Mouse (Mus musculus) heart, adult 2 months (tissue): ENCODE data around the gene Cpt1b. TPM values are rescaled to one million over a fixed set of nuclear protein-coding genes. Genes with fewer than 3 reads are reported as not detected.

Source experiments
- DNase-seq, 2 experiments: peaks; one replicate each; pipeline ENCODE4 v3.0.0; 2021
- H3K27ac ChIP-seq: fragments of 200-600 bp; 2 replicates; pipeline ENCODE4 v1.8.1; 2022
- H3K27me3 ChIP-seq: fragments of 200-500 bp; 2 replicates; pipeline ENCODE4 v1.6.1; 2012; ENCODE audit warnings: mild to moderate bottlenecking, low read length, inconsistent platforms, mixed read lengths; ENCODE audit not compliant: control insufficient read depth, insufficient read depth
- H3K36me3 ChIP-seq: fragments of 200-500 bp; 2 replicates; pipeline ENCODE4 v1.6.1; 2012; ENCODE audit warnings: low read length, inconsistent platforms; ENCODE audit not compliant: control insufficient read depth, insufficient read depth
- H3K4me1 ChIP-seq: fragments of 200-500 bp; 2 replicates; pipeline ENCODE4 v1.6.1; 2011; ENCODE audit warnings: low read length; ENCODE audit not compliant: control insufficient read depth, insufficient read depth
- H3K4me3 ChIP-seq: fragments of 200-600 bp; 2 replicates; pipeline ENCODE4 v1.8.1; 2022
- H3K79me2 ChIP-seq: fragments of 200-500 bp; replicated peaks from 2 replicates; pipeline ENCODE4 v1.6.1; 2012; ENCODE audit warnings: mild to moderate bottlenecking, inconsistent platforms, low read length, moderate library complexity, mixed read lengths; ENCODE audit not compliant: control insufficient read depth, insufficient read depth
- H3K9ac ChIP-seq: fragments of 200-500 bp; 2 replicates; pipeline ENCODE4 v1.6.1; 2012; ENCODE audit warnings: low read depth, mild to moderate bottlenecking, control low read depth, inconsistent platforms, low read length, mixed read lengths
- CTCF ChIP-seq: fragments of 200-600 bp; IDR thresholded peaks from 2 replicates; pipeline ENCODE4 v1.8.1; 2022; ENCODE audit warnings: antibody characterized with exemption, mild to moderate bottlenecking, moderate library complexity
- EP300 ChIP-seq: fragments of 200-500 bp; IDR thresholded peaks from 2 replicates; pipeline ENCODE4 v1.6.1; 2011; ENCODE audit warnings: low read depth, low read length, control low read depth; ENCODE audit not compliant: insufficient read depth
- POLR2A ChIP-seq: fragments of 200-500 bp; IDR thresholded peaks from 2 replicates; pipeline ENCODE4 v1.6.1; 2011; ENCODE audit warnings: mild to moderate bottlenecking, low read depth, low read length, control low read depth; ENCODE audit not compliant: insufficient read depth
- WGBS: fragments of 180-500 bp; shearing (Covaris S2); methylation state at CpG from one replicate; pipeline ENCODE4 v1.1.7; 2018; 5-methylcytosine and 5-hydroxymethylcytosine counted together
- intact Hi-C: fragments of 180-260 bp; cut with DNase I; formaldehyde crosslinking; loops from one replicate; pipeline ENCODE4 v1.15.1; 2025
- polyA plus RNA-seq: library from polyadenylated mRNA; depleted of rRNA; stranded (reverse); fragments of >200 nt; gene quantifications from 2 replicates; pipeline ENCODE4 v1.2.3, GENCODE M21; 2012; rRNA removed
- total RNA-seq, 2 experiments: library from RNA; stranded (reverse); gene quantifications; 2 replicates each; pipeline ENCODE4 v1.2.3; 2021

The Cpt1b gene
- total and polyA plus RNA-seq, 3 experiments: 565 to 786 (median 584) TPM

DNA sequence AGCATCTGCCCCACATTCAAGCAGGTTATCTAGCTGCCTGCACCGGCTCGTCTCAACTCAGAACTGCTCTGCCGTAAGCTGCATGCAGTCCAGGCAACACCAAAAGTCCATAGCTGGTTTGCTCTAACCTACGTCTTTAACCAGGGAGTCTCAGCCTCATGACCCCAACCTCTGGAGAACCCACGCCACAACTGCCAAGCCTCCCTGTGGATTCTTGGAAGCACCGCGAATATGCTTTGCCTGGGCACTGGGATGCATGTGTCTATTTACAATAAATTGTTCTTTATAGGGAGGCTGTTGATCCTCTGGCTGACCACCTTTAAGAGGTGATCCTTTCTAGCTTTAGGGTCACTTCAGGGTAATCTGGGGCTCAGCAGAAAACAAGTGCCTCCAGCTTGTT, 53.1 kb downstream of the Cpt1b start:
- TF ChIP-seq POLR2A: no peak
- no peak for TF ChIP-seq EP300
- TF ChIP-seq CTCF: no peak
- Histone ChIP-seq H3K36me3 (no peaks in the 10 kb centered on the region), H3K4me3 (no peak overlapping the region), H3K27ac (peak overlapping the region; percentile 7; the same call in 1 of the 2 replicates), H3K4me1 (peaks cover 7% of the 10 kb centered on the region), H3K79me2 (no peaks in the 10 kb centered on the region), H3K9ac (peak overlapping the region; percentile 73), H3K27me3 (0 out of 2 replicates have a peak, but pooled peaks cover 1% of the 10 kb centered on the region)
- intact Hi-C loops: loop anchor here (2.0 to 10.0 kb wide), 2 partner anchors 18 to 228 kb away; partner anchors contain the start of genes Lmf2, Mapk11, Mapk12 and Ncaph2
- peak in 1 of 2 experiments; percentile 23 for DNase-seq
- whole genome bisulfite sequencing: 80% methylated on average over 7 of the region's 7 CpGs

DNA sequence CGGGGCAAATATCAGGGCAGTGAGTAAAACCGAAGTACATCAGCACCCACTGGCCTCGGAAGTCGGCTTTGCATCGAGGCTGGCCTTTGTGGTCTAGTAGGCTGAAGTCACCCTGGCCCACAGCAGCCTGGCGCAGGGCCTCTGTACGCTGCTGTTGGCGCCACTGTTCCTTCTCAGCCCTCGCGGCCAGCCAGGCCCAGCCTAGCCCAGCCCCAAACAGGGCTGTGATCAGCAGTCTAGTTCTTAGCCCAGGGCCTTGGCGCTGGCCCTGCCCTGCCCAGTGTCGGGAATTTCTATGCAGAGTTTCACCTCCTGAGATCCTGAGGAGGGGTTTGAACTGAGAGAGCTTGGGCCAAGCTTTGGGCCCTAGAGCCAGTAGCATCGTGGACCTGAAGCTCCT, 53.6 kb downstream of the Cpt1b start:
- no peak for TF ChIP-seq POLR2A
- no peak for TF ChIP-seq CTCF
- no peak for TF ChIP-seq EP300
- no peaks in the 10 kb centered on the region for H3K27me3 ChIP-seq
- H3K4me1 ChIP-seq: peaks cover 7% of the 10 kb centered on the region
- no peak overlapping the region for H3K4me3 ChIP-seq
- H3K36me3 ChIP-seq: no peaks in the 10 kb centered on the region
- no peak overlapping the region for H3K27ac ChIP-seq
- H3K79me2 ChIP-seq: no peaks in the 10 kb centered on the region
- WGBS: 86% methylated on average over 13 of the region's 13 CpGs
- intact Hi-C loops: loop anchor here (2.0 to 10.0 kb wide), 2 partner anchors 17 to 227 kb away; partner anchors contain the start of genes Lmf2, Mapk11, Mapk12 and Ncaph2
- no peak overlapping the region for H3K9ac ChIP-seq
- DNase-seq: peak in 1 of 2 experiments; percentile 17

Other genes starting within 250 kb of the Cpt1b start
- gene Plxnb2, start 245.1 kb downstream of the Cpt1b start, total RNA-seq: 10 to 100 TPM; 75.7 to 93.5 TPM
- gene Plxnb2, start 245.1 kb downstream of the Cpt1b start, polyA plus RNA-seq: 92.3 and 121 TPM in 2 replicates
- 1 to 10 TPM; 8.4 to 9.1 TPM for gene Dennd6b, start 229.4 kb downstream of the Cpt1b start, total RNA-seq
- 24.0 and 27.7 TPM in 2 replicates for gene Dennd6b, start 229.4 kb downstream of the Cpt1b start, polyA plus RNA-seq
- 10 to 100 TPM; 66.7 to 79.0 TPM for gene Ppp6r2, start 214.3 kb downstream of the Cpt1b start, total RNA-seq
- 73.2 and 107 TPM in 2 replicates for gene Ppp6r2, start 214.3 kb downstream of the Cpt1b start, polyA plus RNA-seq
- 10 to 100 TPM; 61.3 to 63.6 TPM for gene Sbf1, start 110.6 kb downstream of the Cpt1b start, total RNA-seq
- 116 and 150 TPM in 2 replicates for gene Sbf1, start 110.6 kb downstream of the Cpt1b start, polyA plus RNA-seq
- gene Adm2, start 103.1 kb downstream of the Cpt1b start, total RNA-seq: not detected
- not detected in 2 replicates for gene Adm2, start 103.1 kb downstream of the Cpt1b start, polyA plus RNA-seq
- not detected for gene Miox, start 91.5 kb downstream of the Cpt1b start, total RNA-seq
- not detected in 2 replicates for gene Miox, start 91.5 kb downstream of the Cpt1b start, polyA plus RNA-seq
- gene Lmf2, start 70.2 kb downstream of the Cpt1b start, total RNA-seq: 10 to 100 TPM; 25.7 to 26.1 TPM
- gene Lmf2, start 70.2 kb downstream of the Cpt1b start, polyA plus RNA-seq: 32.9 and 33.3 TPM in 2 replicates
- gene Ncaph2, start 70.1 kb downstream of the Cpt1b start, total RNA-seq: 10 to 100 TPM; 49.3 to 55.7 TPM
- gene Ncaph2, start 70.1 kb downstream of the Cpt1b start, polyA plus RNA-seq: 69.9 and 70.0 TPM in 2 replicates
- 10 to 100 TPM; 25.1 to 29.4 TPM for gene Sco2, start 52.0 kb downstream of the Cpt1b start, total RNA-seq
- 35.6 and 40.7 TPM in 2 replicates for gene Sco2, start 52.0 kb downstream of the Cpt1b start, polyA plus RNA-seq
- under 1 TPM; 0.18 to 0.47 TPM for gene Tymp, start 48.8 kb downstream of the Cpt1b start, total RNA-seq
- 1.1 and 1.8 TPM in 2 replicates for gene Tymp, start 48.8 kb downstream of the Cpt1b start, polyA plus RNA-seq
- gene Odf3b, start 46.6 kb downstream of the Cpt1b start, total RNA-seq: under 1 TPM; 0.91 to 0.94 TPM
- 3.6 and 9.1 TPM in 2 replicates for gene Odf3b, start 46.6 kb downstream of the Cpt1b start, polyA plus RNA-seq
- not detected for gene Klhdc7b, start 40.9 kb downstream of the Cpt1b start, total RNA-seq
- gene Klhdc7b, start 40.9 kb downstream of the Cpt1b start, polyA plus RNA-seq: not detected in 2 replicates
- not detected for gene Syce3, start 15.4 kb downstream of the Cpt1b start, total RNA-seq
- not detected in 2 replicates for gene Syce3, start 15.4 kb downstream of the Cpt1b start, polyA plus RNA-seq
- 1 to 10 TPM; 1.2 TPM for gene C730034F03Rik, start 3.7 kb upstream of the Cpt1b start, total RNA-seq
- gene C730034F03Rik, start 3.7 kb upstream of the Cpt1b start, polyA plus RNA-seq: 1.0 and 1.1 TPM in 2 replicates
- 1 to 10 TPM; 5.5 to 9.5 TPM for gene Gm44502, start 3.8 kb upstream of the Cpt1b start, total RNA-seq
- gene Gm44502, start 3.8 kb upstream of the Cpt1b start, polyA plus RNA-seq: 2.1 and 2.5 TPM in 2 replicates
- 10 to 100 TPM; 46.8 to 48.2 TPM for gene Chkb, start 4.0 kb upstream of the Cpt1b start, total RNA-seq
- 81.3 and 91.7 TPM in 2 replicates for gene Chkb, start 4.0 kb upstream of the Cpt1b start, polyA plus RNA-seq
- gene Mapk8ip2, start 28.1 kb upstream of the Cpt1b start, total RNA-seq: under 1 TPM in 1 of 2 experiments, not detected in 1; 0.16 TPM
- gene Mapk8ip2, start 28.1 kb upstream of the Cpt1b start, polyA plus RNA-seq: 0.18 and 0.29 TPM in 2 replicates
- 10 to 100 TPM; 11.1 to 13.5 TPM for gene Arsa, start 51.6 kb upstream of the Cpt1b start, total RNA-seq
- 19.5 and 22.1 TPM in 2 replicates for gene Arsa, start 51.6 kb upstream of the Cpt1b start, polyA plus RNA-seq
- 10 to 100 TPM; 44.3 to 52.2 TPM for gene Shank3, start 73.8 kb upstream of the Cpt1b start, total RNA-seq
- gene Shank3, start 73.8 kb upstream of the Cpt1b start, polyA plus RNA-seq: 29.6 and 31.0 TPM in 2 replicates
- gene Acr, start 142.5 kb upstream of the Cpt1b start, total RNA-seq: under 1 TPM in 1 of 2 experiments, not detected in 1; 0.57 TPM
- gene Acr, start 142.5 kb upstream of the Cpt1b start, polyA plus RNA-seq: 1.4 and 1.6 TPM in 2 replicates
- gene Rabl2, start 166.1 kb upstream of the Cpt1b start, total RNA-seq: 1 to 10 TPM; 3.7 to 4.2 TPM
- 5.2 and 11.0 TPM in 2 replicates for gene Rabl2, start 166.1 kb upstream of the Cpt1b start, polyA plus RNA-seq